Mouse (Mus musculus) CH12F3 (cell line): ENCODE results near the gene Olfr1484.
"Not testable (repeated sequence)": the region's sequence is repeated elsewhere in the genome, so short reads cannot be mapped to it uniquely, and the experiment has no call there.

Source experiments
- in situ Hi-C: fragments of 300-500 bp; cut with MboI; formaldehyde crosslinking; loops from 2 replicates; pipeline ENCODE4 v1.14.3; 2020; ENCODE audit warnings: low sequenced_read_pairs

Gene Olfr1484

DNA sequence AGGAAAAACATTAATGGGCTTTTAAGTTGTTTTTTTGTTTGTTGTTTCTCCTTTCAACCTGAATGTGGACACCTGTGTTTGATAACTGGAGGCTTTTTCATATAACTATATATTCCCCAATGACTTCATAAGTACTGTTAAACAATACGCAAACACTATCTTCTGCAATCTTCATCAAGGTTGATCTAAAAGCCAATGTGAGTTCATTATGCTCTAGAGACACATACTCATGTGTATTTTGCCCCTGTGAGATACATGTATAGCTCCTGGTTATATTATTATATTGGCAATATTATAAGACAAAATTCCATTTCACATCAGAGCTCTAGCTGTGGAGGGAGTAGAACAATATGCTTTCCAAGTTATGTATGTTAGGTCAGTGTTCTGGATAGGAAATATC, at the start of gene Olfr1484:
Gene Olfr1484 (plus strand): TSS at position 301 of the 400 bp plus-strand sequence.
- in situ Hi-C loops: no loop called here

DNA sequence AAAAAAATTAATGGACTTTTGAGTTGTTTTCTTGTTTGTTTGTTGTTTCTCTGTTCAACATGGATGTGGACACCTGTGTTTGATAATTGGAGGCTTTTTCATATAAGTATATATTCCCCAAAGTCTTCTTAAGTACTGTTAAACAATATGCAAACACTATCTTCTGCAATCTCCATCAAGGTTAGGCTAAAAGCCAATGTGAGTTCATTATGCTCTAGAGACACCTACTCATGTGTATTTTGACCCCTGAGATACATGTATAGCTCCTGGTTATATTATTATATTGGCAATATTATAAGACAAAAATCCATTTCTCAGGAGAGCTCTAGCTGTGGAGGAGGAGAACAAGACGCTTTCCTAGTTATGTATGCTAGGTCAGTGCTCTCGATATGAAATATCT, 33.8 kb downstream of the Olfr1484 start, which contains the start of gene Olfr1487:
Gene Olfr1487 (plus strand): TSS at position 301 of the 400 bp plus-strand sequence.
- in situ Hi-C loops: not testable (repeated sequence)

DNA sequence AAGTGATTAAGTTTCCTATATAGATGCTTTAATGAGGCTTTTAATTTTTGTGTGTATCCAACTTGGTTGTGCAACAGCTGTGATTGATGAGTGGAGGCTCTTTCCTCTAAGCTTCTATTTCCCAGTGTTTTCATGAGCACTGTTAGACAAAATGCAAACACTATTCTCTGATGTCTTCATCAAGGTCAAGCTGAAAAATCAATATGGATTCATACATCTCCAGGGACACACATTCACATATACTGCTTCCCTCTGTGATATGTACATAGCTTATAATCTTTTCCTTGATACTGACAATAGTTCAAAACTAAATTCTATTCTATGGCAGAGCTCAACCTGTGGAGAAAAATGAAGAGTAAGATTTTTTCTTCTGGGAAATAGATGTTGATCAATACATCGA, 48.0 kb downstream of the Olfr1484 start, which contains the start of gene Olfr1489:
Gene Olfr1489 (plus strand): TSS at position 301 of the 400 bp plus-strand sequence.
- in situ Hi-C loops: no loop called here
